Mouse (Mus musculus) embryonic facial prominence, embryonic 15.5 days (tissue): ENCODE measurements around the gene Cnga1. TPM values are rescaled to one million over a fixed set of nuclear protein-coding genes. Genes with fewer than 3 reads are reported as not detected.

Experiments
- polyA plus RNA-seq: library from polyadenylated mRNA; unstranded; fragments of >200 nt; fragmentation: Nextera tagmentation; extraction: Ambion mirVana; gene quantifications from 2 replicates; pipeline ENCODE4 v1.2.1, GENCODE M21; 2015

Gene Cnga1
- polyA plus RNA-seq, 1 experiment from 2014 or later = not detected

Other genes with a start within 250 kb of the Cnga1 start
- gene Corin, start 139.8 kb downstream of the Cnga1 start, polyA plus RNA-seq = 4.3 and 4.4 TPM in 2 replicates
- 16.8 and 19.4 TPM in 2 replicates for gene Nfxl1, start 84.6 kb downstream of the Cnga1 start, polyA plus RNA-seq
- 0.88 and 1.0 TPM in 2 replicates for gene Zar1, start 63.0 kb downstream of the Cnga1 start, polyA plus RNA-seq
- gene Gm5868, start 56.7 kb downstream of the Cnga1 start, polyA plus RNA-seq = 0.47 and 0.76 TPM in 2 replicates
- gene Nipal1, start 3.5 kb upstream of the Cnga1 start, polyA plus RNA-seq = 10.6 and 16.6 TPM in 2 replicates
- gene Txk, start 108.5 kb upstream of the Cnga1 start, polyA plus RNA-seq = 0.18 and 0.23 TPM in 2 replicates
- 7.4 and 7.9 TPM in 2 replicates for gene Tec, start 224.2 kb upstream of the Cnga1 start, polyA plus RNA-seq